Mouse (Mus musculus) forebrain, postnatal 0 days (tissue): Measurements from ENCODE around the gene Mcf2l. TPM values are rescaled to one million over a fixed set of nuclear protein-coding genes. Genes with fewer than 3 reads are reported as not detected.

ENCODE experiments used
- ATAC-seq: fragments of 200-750 bp; cut with Nextera tagmentation; 2 replicates; pipeline ENCODE4 v1.8.0; 2017; ENCODE audit warnings: mild to moderate bottlenecking, moderate library complexity
- DNase-seq: peaks from one replicate; pipeline ENCODE4 v3.0.0-alpha.2; 2015
- H3K27ac ChIP-seq: fragments of 300-500 bp; sonication (generic); 2 replicates; pipeline ENCODE4 v1.5.1; 2014; ENCODE audit warnings: low read depth, mild to moderate bottlenecking, antibody characterized with exemption, low read length, moderate library complexity, mixed read lengths
- H3K27me3 ChIP-seq: fragments of 300-500 bp; sonication (generic); 2 replicates; pipeline ENCODE4 v1.6.1; 2014; ENCODE audit warnings: mild to moderate bottlenecking, low read length, mixed read lengths; ENCODE audit not compliant: insufficient read depth
- H3K36me3 ChIP-seq: fragments of 300-500 bp; sonication (generic); 2 replicates; pipeline ENCODE4 v1.6.1; 2014; ENCODE audit warnings: mild to moderate bottlenecking, moderate library complexity; ENCODE audit not compliant: insufficient read depth
- H3K4me1 ChIP-seq: fragments of 300-500 bp; sonication (generic); 2 replicates; pipeline ENCODE4 v1.6.1; 2014; ENCODE audit warnings: antibody characterized with exemption; ENCODE audit not compliant: insufficient read depth
- H3K4me2 ChIP-seq: fragments of 300-500 bp; sonication (generic); 2 replicates; pipeline ENCODE4 v1.6.1; 2014; ENCODE audit warnings: low read depth, mild to moderate bottlenecking, moderate library complexity
- H3K4me3 ChIP-seq: fragments of 300-500 bp; sonication (generic); 2 replicates; pipeline ENCODE4 v1.5.1; 2014; ENCODE audit warnings: low read depth, low read length, mixed read lengths
- H3K9ac ChIP-seq: fragments of 300-500 bp; sonication (generic); 2 replicates; pipeline ENCODE4 v1.6.1; 2014; ENCODE audit warnings: mild to moderate bottlenecking
- H3K9me3 ChIP-seq: fragments of 300-500 bp; sonication (generic); 2 replicates; pipeline ENCODE4 v1.6.1; 2016; ENCODE audit warnings: low read length
- CTCF ChIP-seq: sonication (generic); IDR thresholded peaks from 2 replicates; pipeline ENCODE4 v1.5.1; 2016; ENCODE audit warnings: antibody characterized with exemption, control low read depth, low read depth
- WGBS: fragments of 180-500 bp; shearing (Covaris S2); extraction: QIAGEN DNeasy Blood & Tissue Kit; methylation state at CpG from one replicate; pipeline ENCODE4 v1.1.7; 2014; 5-methylcytosine and 5-hydroxymethylcytosine counted together
- polyA plus RNA-seq: library from polyadenylated mRNA; unstranded; fragments of >200 nt; fragmentation: Nextera tagmentation; extraction: Ambion mirVana; gene quantifications from 2 replicates; pipeline ENCODE4 v1.2.1, GENCODE M21; 2015
- total RNA-seq: library from RNA; depleted of rRNA; stranded (reverse); fragments of >200 nt; gene quantifications from 2 replicates; pipeline ENCODE4 v1.2.3, GENCODE M21; 2014

The Mcf2l gene
- total and polyA plus RNA-seq, 2 experiments from 2014 or later: 118 to 371 TPM

GRCm38 (mm10) chr8:12978308-12978707 lies 104.7 kb downstream of the Mcf2l start:
- Histone ChIP-seq H3K27ac (no peak overlapping the region), H3K4me2 (no peak overlapping the region), H3K9ac (no peak overlapping the region), H3K4me3 (no peak overlapping the region), H3K36me3 (peaks cover 79% of the 10 kb centered on the region), H3K9me3 (no peaks in the 10 kb centered on the region), H3K4me1 (no peaks in the 10 kb centered on the region), H3K27me3 (no peaks in the 10 kb centered on the region)
- WGBS: 79% methylated on average over 2 of the region's 2 CpGs
- TF ChIP-seq CTCF: no peak
- DNase-seq (no peak), ATAC-seq (no peak)

GRCm38 (mm10) chr8:12978726-12979125 lies 105.1 kb downstream of the Mcf2l start:
- Histone ChIP-seq H3K36me3 (peaks cover 74% of the 10 kb centered on the region), H3K4me1 (no peaks in the 10 kb centered on the region), H3K27ac (no peak overlapping the region), H3K4me2 (no peak overlapping the region), H3K4me3 (no peak overlapping the region), H3K27me3 (no peaks in the 10 kb centered on the region), H3K9ac (no peak overlapping the region), H3K9me3 (no peaks in the 10 kb centered on the region)
- ATAC-seq (peak; percentile 66; the same call in 1 of the 2 replicates), DNase-seq (peak; percentile 61)
- WGBS: 35% methylated on average over 5 of the region's 5 CpGs
- peak; percentile 73 for TF ChIP-seq CTCF

- H3K9ac ChIP-seq: no peak overlapping the region
- no peaks in the 10 kb centered on the region for H3K27me3 ChIP-seq
- H3K36me3 ChIP-seq: peaks cover 37% of the 10 kb centered on the region
- H3K4me1 ChIP-seq: no peaks in the 10 kb centered on the region; the same call in 1 of the 2 replicates
- TF ChIP-seq CTCF: peak; percentile 23
- DNase-seq (peak; percentile 76), ATAC-seq (peak; percentile 92)
- no peaks in the 10 kb centered on the region for H3K9me3 ChIP-seq
- H3K27ac ChIP-seq: peak overlapping the region; percentile 47; the same call in 1 of the 2 replicates
- WGBS: 71% methylated on average over 18 of the region's 18 CpGs
- no peak overlapping the region for H3K4me2 ChIP-seq
- H3K4me3 ChIP-seq: no peak overlapping the region
Observed at GRCm38 (mm10) chr8:12983681-12984467, 110.3 kb downstream of the Mcf2l start.

- Histone ChIP-seq H3K4me2 (no peak overlapping the region), H3K9me3 (no peaks in the 10 kb centered on the region), H3K27me3 (no peaks in the 10 kb centered on the region), H3K4me3 (no peak overlapping the region), H3K9ac (no peak overlapping the region), H3K4me1 (no peaks in the 10 kb centered on the region; the same call in 1 of the 2 replicates), H3K36me3 (peaks cover 29% of the 10 kb centered on the region), H3K27ac (no peak overlapping the region)
- TF ChIP-seq CTCF: no peak
- ATAC-seq: no peak
- WGBS: 90% methylated on average over 17 of the region's 17 CpGs
- no peak for DNase-seq
Observed at GRCm38 (mm10) chr8:12984601-12985243, 111.1 kb downstream of the Mcf2l start.

GRCm38 (mm10) chr8:12985259-12985658 lies 111.7 kb downstream of the Mcf2l start:
- Histone ChIP-seq H3K9ac (no peak overlapping the region), H3K9me3 (no peaks in the 10 kb centered on the region), H3K4me2 (no peak overlapping the region), H3K36me3 (peaks cover 23% of the 10 kb centered on the region), H3K27ac (no peak overlapping the region), H3K4me1 (no peaks in the 10 kb centered on the region; the same call in 1 of the 2 replicates), H3K27me3 (no peaks in the 10 kb centered on the region), H3K4me3 (no peak overlapping the region)
- TF ChIP-seq CTCF: no peak
- no peak for DNase-seq
- no peak for ATAC-seq
- 92% methylated on average over 13 of the region's 13 CpGs for WGBS

GRCm38 (mm10) chr8:12987571-12987970 lies 114.0 kb downstream of the Mcf2l start:
- DNase-seq (peak; percentile 48), ATAC-seq (peak; percentile 21; the same call in 1 of the 2 replicates)
- no peaks in the 10 kb centered on the region; the same call in 1 of the 2 replicates for H3K4me1 ChIP-seq
- WGBS: 67% methylated on average over 8 of the region's 8 CpGs
- H3K9me3 ChIP-seq: no peaks in the 10 kb centered on the region
- no peak for TF ChIP-seq CTCF
- peaks cover 21% of the 10 kb centered on the region for H3K36me3 ChIP-seq
- H3K4me2 ChIP-seq: no peak overlapping the region
- peak overlapping the region; percentile 21; the same call in 1 of the 2 replicates for H3K27ac ChIP-seq
- H3K9ac ChIP-seq: no peak overlapping the region
- H3K4me3 ChIP-seq: no peak overlapping the region
- H3K27me3 ChIP-seq: no peaks in the 10 kb centered on the region
